Mouse (Mus musculus): ENCODE results near the gene Gsta4. TPM values are rescaled to one million over a fixed set of nuclear protein-coding genes. Genes with fewer than 3 reads are reported as not detected.
"Not testable (repeated sequence)": the region's sequence is repeated elsewhere in the genome, so short reads cannot be mapped to it uniquely, and the experiment has no call there.

The Gsta4 gene
- polyA plus RNA-seq, 1 experiment from 2014 or later = 33.3 TPM

DNA sequence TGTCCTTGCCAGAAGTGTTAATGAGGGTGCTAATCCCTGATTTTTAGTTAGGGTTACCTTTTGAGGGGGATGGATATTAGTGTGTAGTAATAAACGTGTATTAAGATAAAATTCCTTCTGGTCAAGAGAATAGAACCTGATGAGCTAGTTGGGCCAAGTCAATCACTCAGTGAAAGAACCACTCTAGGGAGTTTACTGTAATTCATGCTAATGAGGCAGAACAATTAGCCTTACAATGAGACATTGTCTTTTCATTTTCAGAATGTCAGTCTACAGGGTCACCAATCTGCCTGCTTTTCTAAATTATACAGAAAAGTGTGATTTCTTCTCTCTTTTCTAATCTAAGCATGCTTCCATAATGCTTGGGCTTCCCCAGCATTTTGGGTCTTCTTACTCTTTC, 8.6 kb upstream of the Gsta4 start:
- no peak overlapping the region for H3K27ac ChIP-seq (ENCODE audit: low read depth, low read length)
- no peak overlapping the region for H3K4me2 ChIP-seq
- no peaks in the 10 kb centered on the region for H3K9me3 ChIP-seq (ENCODE audit: control insufficient read depth, low read length)
- H3K4me3 ChIP-seq (ENCODE audit: low read depth, low read length) = no peak overlapping the region
- no peak overlapping the region for H3K9ac ChIP-seq (ENCODE audit: low read depth, low read length)
- DNase-seq (ENCODE audit: low spot score) (no peak), ATAC-seq (replicated peaks; ENCODE audit: low FRiP score) (no peak)
- H3K36me3 ChIP-seq (ENCODE audit: control insufficient read depth, insufficient read depth, low read length) = no peaks in the 10 kb centered on the region
- 56% methylated on average over 1 of the region's 1 CpGs for WGBS
- H3K27me3 ChIP-seq (replicated peaks; ENCODE audit: control insufficient read depth, insufficient read depth, low read length) = no peaks in the 10 kb centered on the region
- H3K4me1 ChIP-seq (replicated peaks; ENCODE audit: control insufficient read depth, insufficient read depth, low read length) = peaks cover 10% of the 10 kb centered on the region

DNA sequence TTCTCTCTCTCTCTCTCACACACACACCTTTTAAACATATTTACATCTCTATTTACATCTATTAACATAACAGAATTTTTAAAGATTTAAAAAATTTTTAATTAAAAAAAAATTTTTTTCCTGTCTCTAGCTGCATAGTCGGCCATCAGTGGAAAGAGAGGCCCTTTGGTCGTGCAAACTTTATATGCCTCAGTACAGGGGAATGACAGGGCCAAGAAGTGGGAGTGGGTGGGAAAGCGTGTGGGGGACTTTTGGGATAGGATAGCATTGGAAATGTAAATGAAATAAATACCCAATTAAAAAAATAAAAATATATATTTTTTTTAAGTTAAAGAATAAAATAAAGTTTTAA, 7.7 kb upstream of the Gsta4 start:
- not testable (repeated sequence) for H3K4me2 ChIP-seq; ATAC-seq (replicated peaks; ENCODE audit: low FRiP score); H3K27me3 ChIP-seq (replicated peaks; ENCODE audit: control insufficient read depth, insufficient read depth, low read length); H3K4me3 ChIP-seq (ENCODE audit: low read depth, low read length); DNase-seq (ENCODE audit: low spot score); H3K9me3 ChIP-seq (ENCODE audit: control insufficient read depth, low read length); H3K27ac ChIP-seq (ENCODE audit: low read depth, low read length); H3K9ac ChIP-seq (ENCODE audit: low read depth, low read length); H3K36me3 ChIP-seq (ENCODE audit: control insufficient read depth, insufficient read depth, low read length)
- 43% methylated on average over 3 of the region's 3 CpGs for WGBS
- H3K4me1 ChIP-seq (replicated peaks; ENCODE audit: control insufficient read depth, insufficient read depth, low read length) = peaks cover 10% of the 10 kb centered on the region

DNA sequence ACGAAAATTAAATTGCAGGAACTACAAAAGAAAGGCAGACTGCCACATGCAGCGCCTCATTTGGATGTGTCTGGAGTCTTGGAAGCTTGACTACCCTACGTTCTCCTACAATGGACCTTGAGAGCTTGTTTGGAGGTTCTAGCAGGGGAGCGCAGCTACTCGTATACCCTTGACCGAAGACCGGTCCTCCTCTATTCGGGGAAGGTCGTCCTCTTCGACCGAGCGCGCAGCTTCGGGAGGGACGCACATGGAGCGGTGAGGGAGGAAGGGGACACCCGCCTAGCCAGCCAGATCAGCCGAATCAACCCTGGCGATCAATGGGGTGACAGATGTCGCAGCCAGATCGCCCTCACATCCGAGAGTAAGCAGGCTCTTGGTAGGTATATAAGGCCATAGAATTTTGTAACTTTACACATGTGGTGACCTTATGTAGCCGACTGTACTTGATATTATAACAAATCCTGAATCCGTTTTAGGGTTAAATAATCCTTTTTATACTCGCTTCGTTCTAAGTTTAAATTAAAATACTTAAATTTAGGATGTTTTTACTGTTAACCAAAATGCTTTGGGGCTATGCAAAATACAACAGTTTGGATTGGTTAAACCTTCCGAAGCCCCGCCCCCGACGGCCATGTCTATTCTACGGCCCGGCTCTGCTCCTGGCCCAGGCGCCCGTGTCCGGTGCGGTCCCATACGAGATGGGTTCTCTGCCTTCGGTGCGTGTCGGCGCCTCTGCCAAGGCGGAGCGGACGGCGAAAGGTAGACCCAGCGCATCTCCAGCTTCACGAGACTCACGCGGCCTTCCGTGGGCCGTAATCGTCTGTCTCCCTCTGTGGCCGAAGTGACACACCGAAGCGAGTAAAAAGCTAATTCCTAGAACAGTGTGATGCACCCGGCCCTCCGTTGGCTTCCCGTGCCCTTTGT, 7.0 kb upstream of the Gsta4 start:
- Histone ChIP-seq H3K27ac (ENCODE audit: low read depth, low read length) (peak overlapping the region; percentile 96), H3K9ac (ENCODE audit: low read depth, low read length) (peak overlapping the region; percentile 85), H3K27me3 (replicated peaks; ENCODE audit: control insufficient read depth, insufficient read depth, low read length) (no peaks in the 10 kb centered on the region), H3K4me1 (replicated peaks; ENCODE audit: control insufficient read depth, insufficient read depth, low read length) (peaks cover 10% of the 10 kb centered on the region), H3K9me3 (ENCODE audit: control insufficient read depth, low read length) (no peaks in the 10 kb centered on the region), H3K36me3 (ENCODE audit: control insufficient read depth, insufficient read depth, low read length) (no peaks in the 10 kb centered on the region), H3K4me2 (peak overlapping the region; percentile 86), H3K4me3 (ENCODE audit: low read depth, low read length) (peak overlapping the region; percentile 71)
- WGBS = under 1% methylated on average over 50 of the region's 58 CpGs
- peak; percentile 97 for ATAC-seq (replicated peaks; ENCODE audit: low FRiP score)
- DNase-seq (ENCODE audit: low spot score) = peak; percentile 94

DNA sequence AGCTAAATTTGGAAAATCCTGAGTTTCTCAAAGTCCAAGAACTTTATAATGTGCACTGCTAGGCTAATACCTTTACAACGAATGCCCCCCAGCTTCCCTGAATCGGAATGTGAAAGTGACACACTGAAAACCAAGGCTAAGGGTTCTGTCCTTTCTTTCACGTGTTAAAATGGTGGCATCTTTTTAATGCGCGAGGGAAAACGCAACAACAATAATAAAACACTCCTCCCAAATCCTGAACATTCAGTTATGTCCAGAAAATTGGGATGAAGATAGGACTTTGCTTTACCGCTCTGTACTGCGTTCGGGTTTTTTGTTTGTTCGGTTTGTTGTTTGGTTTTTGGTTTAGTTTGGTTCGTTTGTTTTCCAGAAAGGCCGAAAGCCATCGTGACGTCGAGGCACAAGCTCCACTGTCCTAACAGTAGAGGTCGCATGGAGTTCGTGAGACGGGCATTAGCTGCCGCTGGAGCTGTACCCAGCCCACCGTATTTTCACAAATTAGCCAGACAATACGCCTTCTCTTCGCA, 6.3 kb upstream of the Gsta4 start:
- Histone ChIP-seq H3K27me3 (replicated peaks; ENCODE audit: control insufficient read depth, insufficient read depth, low read length) (no peaks in the 10 kb centered on the region), H3K4me3 (ENCODE audit: low read depth, low read length) (peak overlapping the region; percentile 71), H3K27ac (ENCODE audit: low read depth, low read length) (peak overlapping the region; percentile 96), H3K9me3 (ENCODE audit: control insufficient read depth, low read length) (no peaks in the 10 kb centered on the region), H3K4me1 (replicated peaks; ENCODE audit: control insufficient read depth, insufficient read depth, low read length) (peaks cover 10% of the 10 kb centered on the region), H3K36me3 (ENCODE audit: control insufficient read depth, insufficient read depth, low read length) (no peaks in the 10 kb centered on the region), H3K9ac (ENCODE audit: low read depth, low read length) (peak overlapping the region; percentile 85), H3K4me2 (peak overlapping the region; percentile 86)
- ATAC-seq (replicated peaks; ENCODE audit: low FRiP score) (peak; percentile 62), DNase-seq (ENCODE audit: low spot score) (peak; percentile 71)
- 2% methylated on average over 22 of the region's 22 CpGs for WGBS

DNA sequence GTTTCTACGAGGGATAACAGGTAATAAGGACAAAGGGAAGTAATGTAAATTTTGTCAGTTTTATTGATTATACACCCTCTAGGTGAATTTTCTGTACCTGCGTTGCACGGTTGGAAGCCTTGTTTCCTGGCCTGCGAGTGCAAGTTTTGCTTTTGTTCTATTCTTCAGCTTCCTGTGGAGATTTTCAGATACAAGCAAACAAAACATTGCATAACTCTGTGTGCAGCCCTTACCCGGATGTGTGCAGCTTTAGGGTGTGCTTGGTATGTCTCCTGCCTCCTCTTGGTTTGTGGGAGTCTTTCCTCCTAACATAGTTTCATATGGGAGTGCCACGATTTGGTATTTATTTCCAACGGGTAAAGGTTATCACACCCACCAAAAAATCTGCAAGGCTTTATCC, 5.7 kb upstream of the Gsta4 start:
- H3K36me3 ChIP-seq (ENCODE audit: control insufficient read depth, insufficient read depth, low read length) = no peaks in the 10 kb centered on the region
- no peaks in the 10 kb centered on the region for H3K9me3 ChIP-seq (ENCODE audit: control insufficient read depth, low read length)
- peaks cover 10% of the 10 kb centered on the region for H3K4me1 ChIP-seq (replicated peaks; ENCODE audit: control insufficient read depth, insufficient read depth, low read length)
- no peaks in the 10 kb centered on the region for H3K27me3 ChIP-seq (replicated peaks; ENCODE audit: control insufficient read depth, insufficient read depth, low read length)
- H3K4me2 ChIP-seq = peak overlapping the region; percentile 86
- no peak for ATAC-seq (replicated peaks; ENCODE audit: low FRiP score)
- no peak for DNase-seq (ENCODE audit: low spot score)
- H3K27ac ChIP-seq (ENCODE audit: low read depth, low read length) = peak overlapping the region; percentile 96; the same call in 1 of the 2 replicates
- 38% methylated on average over 7 of the region's 7 CpGs for WGBS
- peak overlapping the region; percentile 85; the same call in 1 of the 2 replicates for H3K9ac ChIP-seq (ENCODE audit: low read depth, low read length)
- peak overlapping the region; percentile 71 for H3K4me3 ChIP-seq (ENCODE audit: low read depth, low read length)

DNA sequence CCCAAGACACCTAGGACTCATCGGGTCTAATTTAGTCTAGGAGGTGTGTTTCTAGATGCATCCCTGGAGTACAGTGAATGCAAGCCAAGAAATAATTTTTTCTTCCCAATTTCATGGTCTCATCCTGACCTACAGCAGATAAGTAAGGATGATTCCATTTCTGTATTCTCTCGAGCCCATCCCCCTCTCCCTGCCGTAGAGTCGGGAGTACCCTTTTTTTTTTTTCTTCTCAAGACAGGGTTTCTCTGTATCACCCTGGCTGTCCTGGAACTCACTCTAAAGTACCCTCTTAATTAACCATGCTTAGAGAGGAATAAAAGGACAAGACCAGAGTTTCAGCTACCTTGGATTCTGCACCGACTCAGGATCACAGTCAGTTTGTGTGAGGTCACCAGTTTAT, 4.4 kb upstream of the Gsta4 start:
- Histone ChIP-seq H3K27ac (ENCODE audit: low read depth, low read length) (no peak overlapping the region), H3K4me2 (no peak overlapping the region), H3K36me3 (ENCODE audit: control insufficient read depth, insufficient read depth, low read length) (no peaks in the 10 kb centered on the region), H3K9me3 (ENCODE audit: control insufficient read depth, low read length) (no peaks in the 10 kb centered on the region), H3K27me3 (replicated peaks; ENCODE audit: control insufficient read depth, insufficient read depth, low read length) (no peaks in the 10 kb centered on the region), H3K9ac (ENCODE audit: low read depth, low read length) (no peak overlapping the region), H3K4me3 (ENCODE audit: low read depth, low read length) (no peak overlapping the region), H3K4me1 (replicated peaks; ENCODE audit: control insufficient read depth, insufficient read depth, low read length) (peaks cover 10% of the 10 kb centered on the region)
- DNase-seq (ENCODE audit: low spot score) = no peak
- no peak for ATAC-seq (replicated peaks; ENCODE audit: low FRiP score)
- 79% methylated on average over 5 of the region's 5 CpGs for WGBS

DNA sequence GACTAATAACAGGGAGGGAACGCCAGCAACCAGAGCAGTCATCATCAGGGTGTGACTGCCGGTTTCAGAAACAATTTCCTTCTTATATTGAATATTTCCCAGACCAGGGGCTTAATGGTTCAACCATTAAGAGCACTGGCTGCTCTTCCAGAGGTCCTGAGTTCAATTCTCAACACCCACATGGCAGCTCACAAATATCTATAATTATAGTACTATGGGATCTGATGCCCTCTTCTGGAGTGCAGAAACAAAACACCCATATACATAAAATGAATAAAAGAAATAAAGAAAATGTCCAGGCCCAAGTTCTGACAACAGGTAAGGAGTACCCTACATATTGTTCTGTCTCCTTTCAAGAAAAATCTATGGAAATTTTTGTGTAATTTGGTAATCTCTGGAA, 3.5 kb upstream of the Gsta4 start:
- Histone ChIP-seq H3K9ac (ENCODE audit: low read depth, low read length) (no peak overlapping the region), H3K36me3 (ENCODE audit: control insufficient read depth, insufficient read depth, low read length) (no peaks in the 10 kb centered on the region), H3K4me2 (no peak overlapping the region), H3K4me1 (replicated peaks; ENCODE audit: control insufficient read depth, insufficient read depth, low read length) (peaks cover 10% of the 10 kb centered on the region), H3K4me3 (ENCODE audit: low read depth, low read length) (no peak overlapping the region), H3K27ac (ENCODE audit: low read depth, low read length) (no peak overlapping the region), H3K9me3 (ENCODE audit: control insufficient read depth, low read length) (no peaks in the 10 kb centered on the region), H3K27me3 (replicated peaks; ENCODE audit: control insufficient read depth, insufficient read depth, low read length) (no peaks in the 10 kb centered on the region)
- ATAC-seq (replicated peaks; ENCODE audit: low FRiP score) (no peak), DNase-seq (ENCODE audit: low spot score) (no peak)
- 83% methylated on average over 2 of the region's 2 CpGs for WGBS

DNA sequence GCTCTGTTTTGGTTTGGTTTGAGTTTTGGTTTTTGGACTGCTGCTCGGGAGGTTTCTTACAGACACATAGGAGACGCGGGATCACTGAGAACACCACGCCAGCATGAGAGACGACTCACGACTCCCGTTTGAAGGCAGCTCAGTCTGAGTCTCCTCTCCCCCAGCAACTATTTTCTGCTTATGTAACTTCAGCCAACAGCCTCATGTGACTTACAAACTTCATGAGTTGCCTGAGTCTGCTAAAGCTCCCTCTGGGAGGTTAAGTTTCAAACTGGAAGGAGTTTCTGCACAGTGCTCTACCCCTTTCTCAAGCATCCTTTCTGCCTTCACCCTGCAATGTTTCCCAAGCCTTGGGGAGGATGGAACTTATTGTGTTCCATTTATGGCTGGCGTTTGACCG, 3.1 kb downstream of the Gsta4 start:
- no peak overlapping the region for H3K4me2 ChIP-seq
- DNase-seq (ENCODE audit: low spot score) (no peak), ATAC-seq (replicated peaks; ENCODE audit: low FRiP score) (no peak)
- H3K36me3 ChIP-seq (ENCODE audit: control insufficient read depth, insufficient read depth, low read length) = no peaks in the 10 kb centered on the region
- peaks cover 18% of the 10 kb centered on the region for H3K4me1 ChIP-seq (replicated peaks; ENCODE audit: control insufficient read depth, insufficient read depth, low read length)
- no peaks in the 10 kb centered on the region for H3K27me3 ChIP-seq (replicated peaks; ENCODE audit: control insufficient read depth, insufficient read depth, low read length)
- no peaks in the 10 kb centered on the region for H3K9me3 ChIP-seq (ENCODE audit: control insufficient read depth, low read length)
- 87% methylated on average over 9 of the region's 9 CpGs for WGBS
- H3K9ac ChIP-seq (ENCODE audit: low read depth, low read length) = no peak overlapping the region
- H3K27ac ChIP-seq (ENCODE audit: low read depth, low read length) = no peak overlapping the region
- no peak overlapping the region for H3K4me3 ChIP-seq (ENCODE audit: low read depth, low read length)

DNA sequence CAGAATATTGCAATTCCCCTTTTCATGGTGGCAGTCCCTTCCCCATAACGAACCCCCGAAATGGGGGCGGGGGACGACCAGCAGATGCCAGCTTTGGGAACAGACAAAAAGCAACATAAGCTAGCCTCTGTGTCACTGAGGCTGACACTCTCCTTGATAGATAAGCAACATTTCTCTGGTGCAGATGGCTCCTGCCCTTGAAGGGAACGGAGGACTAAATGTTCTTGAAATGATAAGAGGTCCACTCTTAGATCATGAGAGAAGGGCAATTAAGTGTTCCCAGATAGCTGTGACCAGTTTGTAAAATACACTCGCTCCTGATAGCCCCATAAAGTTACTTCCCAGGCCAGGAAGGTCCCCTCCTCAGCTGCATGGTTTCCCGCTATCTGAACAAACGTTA, 6.3 kb downstream of the Gsta4 start:
- Histone ChIP-seq H3K27ac (ENCODE audit: low read depth, low read length) (peak overlapping the region; percentile 73), H3K4me1 (replicated peaks; ENCODE audit: control insufficient read depth, insufficient read depth, low read length) (peaks cover 25% of the 10 kb centered on the region), H3K4me2 (peak overlapping the region; percentile 5; the same call in 1 of the 2 replicates), H3K4me3 (ENCODE audit: low read depth, low read length) (no peak overlapping the region), H3K9ac (ENCODE audit: low read depth, low read length) (no peak overlapping the region), H3K27me3 (replicated peaks; ENCODE audit: control insufficient read depth, insufficient read depth, low read length) (no peaks in the 10 kb centered on the region), H3K9me3 (ENCODE audit: control insufficient read depth, low read length) (no peaks in the 10 kb centered on the region), H3K36me3 (ENCODE audit: control insufficient read depth, insufficient read depth, low read length) (no peaks in the 10 kb centered on the region)
- DNase-seq (ENCODE audit: low spot score) (no peak), ATAC-seq (replicated peaks; ENCODE audit: low FRiP score) (peak; percentile 80)
- WGBS = 52% methylated on average over 8 of the region's 8 CpGs

Data from liver, embryonic 11.5 days (tissue).